Mouse (Mus musculus) adrenal gland, postnatal 4 days (tissue): Measurements from ENCODE around the gene Atp6v0c. TPM values are rescaled to one million over a fixed set of nuclear protein-coding genes. Genes with fewer than 3 reads are reported as not detected.

Experiments
- DNase-seq, 2 experiments: peaks; one replicate each; pipeline ENCODE4 v3.0.0; 2021 to 2022; ENCODE audit warnings: low spot score in 2 of 2, mixed read lengths in 2 of 2
- long read RNA-seq, 2 experiments: library from polyadenylated mRNA; stranded (forward); transcript quantifications; one replicate each; pipeline ENCODE4 v2.0.0; 2021
- total RNA-seq, 2 experiments: library from RNA; stranded (reverse); gene quantifications; 2 replicates each; pipeline ENCODE4 v1.2.3; 2021

Gene Atp6v0c
- total RNA-seq: 100 to 1,000 TPM; 344 to 347 TPM
- long read RNA-seq, experiment 1, transcript Atp6v0c-201 (3 exons, 1,183 nt): major isoform, 327 of 348 reads
- long read RNA-seq, experiment 1, partial matches to known transcripts: 15 of 348 reads
- long read RNA-seq, experiment 1, other reads (novel, unspliced or antisense): 3 of 348 reads
- long read RNA-seq, experiment 2, transcript Atp6v0c-201 (3 exons, 1,183 nt): major isoform, 448 of 465 reads
- long read RNA-seq, experiment 2, partial matches to known transcripts: 1 of 465 reads
- long read RNA-seq, experiment 2, other reads (novel, unspliced or antisense): 13 of 465 reads

DNA sequence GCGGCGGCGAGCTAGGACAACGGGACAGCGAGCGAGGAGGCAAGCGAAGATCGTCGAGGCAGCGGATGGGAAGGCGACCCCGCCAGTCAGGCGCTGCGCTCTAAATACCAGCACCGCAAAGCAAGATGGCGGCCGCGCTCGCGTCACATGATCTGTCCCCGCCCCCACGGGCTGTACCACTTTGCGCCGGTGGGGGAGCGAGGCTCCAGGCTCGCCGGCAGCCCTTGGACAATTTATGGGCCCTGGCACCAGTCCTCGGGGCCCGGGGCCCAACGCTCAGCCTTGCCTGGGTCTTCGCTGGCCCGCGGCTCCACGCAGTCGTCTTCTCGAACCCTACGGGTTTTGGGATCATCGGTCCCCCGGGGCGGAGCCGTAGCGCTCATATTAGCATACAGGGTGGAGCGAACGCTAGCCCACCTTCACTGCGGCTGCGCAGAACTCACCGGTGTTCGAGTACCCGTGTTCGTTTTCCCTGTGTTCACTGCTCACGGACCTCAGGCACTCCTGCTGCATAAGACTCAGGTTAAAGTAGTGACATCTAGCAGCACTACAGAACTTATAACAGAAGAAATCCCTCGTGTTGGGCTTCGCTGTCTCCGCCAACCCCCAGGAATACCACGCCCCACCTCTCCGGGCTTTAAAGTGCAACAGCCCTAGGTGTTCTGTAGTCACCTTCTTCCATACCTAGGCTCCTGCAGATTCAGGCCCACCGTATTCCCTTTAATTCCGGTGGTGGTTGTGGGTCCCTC is at the start of gene Atp6v0c:
TSS of gene Atp6v0c (minus strand) at position 386 of the 749 bp plus-strand sequence.
- peak; percentile 88 to 93 for DNase-seq

DNA sequence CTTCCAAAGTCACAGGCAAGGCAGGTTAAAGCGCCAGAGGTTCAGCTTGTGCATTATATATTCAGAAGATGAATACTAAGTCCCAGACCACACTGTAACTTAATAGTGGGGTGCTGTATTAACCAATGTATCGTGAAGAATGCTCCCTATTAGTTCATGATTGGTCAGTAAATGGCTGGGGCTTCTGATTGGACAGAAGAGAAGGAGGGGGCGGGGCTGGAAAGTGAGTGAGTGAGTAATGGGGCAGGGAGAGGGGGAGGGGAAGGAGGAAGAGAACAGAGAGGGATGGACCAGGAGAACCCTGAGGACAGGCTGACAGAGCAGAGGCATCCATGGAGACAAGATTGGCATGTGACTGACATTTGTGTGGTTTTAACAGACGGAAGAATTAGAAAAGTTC is 47.3 kb upstream of the Atp6v0c start:
- DNase-seq: no peak

DNA sequence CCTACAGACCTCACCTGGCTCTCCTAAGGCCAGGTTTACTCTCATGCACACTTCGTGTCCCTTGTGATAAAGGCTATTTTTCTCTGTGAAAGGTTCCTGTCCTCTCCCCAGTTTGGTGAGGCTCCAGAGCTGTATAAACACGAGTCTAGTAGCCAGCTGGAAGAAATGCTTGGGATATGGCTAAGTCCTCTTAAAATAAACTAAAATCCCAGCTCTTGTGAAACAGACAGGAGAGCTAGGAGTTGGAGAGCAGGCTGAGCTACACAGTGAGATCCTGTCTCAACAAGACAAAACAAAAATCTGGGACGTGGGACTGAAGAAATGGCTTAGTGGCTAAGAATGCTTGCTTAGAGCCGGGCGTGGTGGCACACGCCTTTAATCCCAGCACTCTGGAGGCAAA is 43.7 kb upstream of the Atp6v0c start:
- DNase-seq: no peak

DNA sequence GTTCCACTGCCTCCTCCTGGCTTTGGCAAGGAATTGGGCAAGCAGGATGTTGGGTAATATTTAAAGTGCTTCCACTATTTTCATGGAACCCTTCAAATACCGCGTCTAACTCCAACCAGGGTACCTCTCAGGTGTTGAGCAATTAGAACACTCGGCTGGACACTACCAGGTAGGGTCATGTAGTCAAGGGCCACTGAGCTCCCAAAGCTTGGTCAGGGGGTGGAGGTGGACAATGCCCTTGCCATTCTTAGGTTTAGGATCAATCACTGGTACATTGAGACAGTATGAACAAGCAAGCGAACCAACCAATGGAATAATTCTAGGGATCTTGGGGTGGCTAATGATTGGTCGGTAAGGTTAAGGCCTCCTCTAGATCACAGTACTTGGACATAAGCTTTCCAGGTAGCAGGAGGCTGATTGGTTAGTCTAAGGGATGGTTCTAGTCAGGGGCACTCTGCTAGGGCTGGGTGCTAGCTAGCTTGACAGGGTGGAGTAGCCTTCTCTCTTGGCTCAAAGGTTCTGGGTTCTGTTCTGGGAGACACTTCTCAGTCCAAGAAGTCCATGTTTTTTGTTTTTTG is 43.0 kb upstream of the Atp6v0c start:
- DNase-seq: no peak

DNA sequence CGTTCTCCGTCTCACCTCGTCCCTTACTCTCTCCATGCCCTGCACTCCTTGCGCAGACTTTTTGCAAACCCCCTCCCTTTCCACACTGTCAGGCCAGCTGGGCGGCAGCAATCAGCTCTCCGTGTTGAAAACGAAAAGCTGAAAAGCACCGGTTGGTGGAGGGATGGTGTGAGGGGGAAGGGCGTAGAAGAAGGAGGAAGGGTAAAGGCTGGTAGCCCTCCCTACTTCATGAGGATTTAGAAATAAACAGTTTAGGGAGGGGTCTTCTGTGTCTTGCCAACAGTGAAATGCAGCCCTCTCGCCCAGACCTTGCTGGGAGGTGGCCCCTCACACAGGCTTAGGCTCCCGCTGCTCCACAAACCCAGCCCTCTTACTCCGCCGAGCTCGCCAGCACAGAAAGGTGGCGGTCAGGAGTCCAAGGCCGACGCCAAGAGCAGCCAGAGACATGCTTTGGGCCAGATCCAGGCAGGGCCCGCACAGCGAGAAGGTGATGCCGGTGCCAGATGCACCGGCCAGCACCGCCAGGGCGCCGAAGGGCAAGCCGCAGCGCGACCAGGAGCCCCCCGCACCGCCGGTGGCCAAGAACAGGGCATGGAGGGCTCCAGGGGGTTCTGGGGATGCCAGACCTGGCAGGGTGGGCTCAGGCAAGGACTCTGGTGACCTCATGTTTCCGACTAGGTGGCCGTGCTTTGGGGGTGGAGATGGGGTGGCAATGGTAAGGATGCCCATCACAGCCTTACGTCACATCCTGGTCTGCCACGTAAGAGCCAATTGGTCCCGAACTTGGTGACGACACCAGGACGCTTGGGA is 42.3 kb upstream of the Atp6v0c start:
- peak in 1 of 2 experiments; percentile 38 for DNase-seq

DNA sequence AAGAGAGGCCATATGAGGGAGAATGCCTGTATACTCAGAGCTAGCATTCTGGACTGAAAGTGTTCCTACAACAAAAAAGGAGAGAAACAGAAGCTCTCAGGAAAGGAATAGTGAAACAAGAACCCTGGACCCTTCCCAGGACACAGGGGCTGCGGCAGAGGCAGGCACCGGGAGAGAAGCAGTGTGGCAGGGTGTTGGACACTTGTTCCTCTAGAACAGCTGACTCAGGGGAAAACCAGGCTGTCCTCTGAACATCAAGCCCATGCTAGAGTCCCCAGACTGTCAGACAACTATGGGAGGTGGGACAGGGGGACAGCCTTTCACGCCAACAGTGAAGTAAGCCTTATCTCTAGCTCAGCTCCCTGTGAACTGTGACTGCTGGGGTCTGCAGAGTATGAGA is 41.1 kb upstream of the Atp6v0c start:
- DNase-seq: no peak

DNA sequence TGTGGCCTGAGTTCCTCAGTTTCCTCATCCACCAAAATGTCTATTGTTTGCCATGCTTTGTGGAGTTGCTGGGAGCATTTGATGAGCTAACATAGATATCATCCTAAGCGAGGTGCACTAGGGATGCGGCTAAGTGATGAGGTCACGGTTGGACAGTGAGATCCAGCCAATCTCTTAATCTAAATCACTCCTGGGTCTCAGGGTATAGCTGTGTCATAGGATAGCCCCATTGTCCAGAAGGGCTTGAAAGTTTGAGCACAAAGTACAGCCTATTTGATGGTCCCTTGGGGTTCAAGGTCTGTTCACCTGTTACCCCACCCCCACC is 40.4 kb upstream of the Atp6v0c start:
- DNase-seq: no peak

DNA sequence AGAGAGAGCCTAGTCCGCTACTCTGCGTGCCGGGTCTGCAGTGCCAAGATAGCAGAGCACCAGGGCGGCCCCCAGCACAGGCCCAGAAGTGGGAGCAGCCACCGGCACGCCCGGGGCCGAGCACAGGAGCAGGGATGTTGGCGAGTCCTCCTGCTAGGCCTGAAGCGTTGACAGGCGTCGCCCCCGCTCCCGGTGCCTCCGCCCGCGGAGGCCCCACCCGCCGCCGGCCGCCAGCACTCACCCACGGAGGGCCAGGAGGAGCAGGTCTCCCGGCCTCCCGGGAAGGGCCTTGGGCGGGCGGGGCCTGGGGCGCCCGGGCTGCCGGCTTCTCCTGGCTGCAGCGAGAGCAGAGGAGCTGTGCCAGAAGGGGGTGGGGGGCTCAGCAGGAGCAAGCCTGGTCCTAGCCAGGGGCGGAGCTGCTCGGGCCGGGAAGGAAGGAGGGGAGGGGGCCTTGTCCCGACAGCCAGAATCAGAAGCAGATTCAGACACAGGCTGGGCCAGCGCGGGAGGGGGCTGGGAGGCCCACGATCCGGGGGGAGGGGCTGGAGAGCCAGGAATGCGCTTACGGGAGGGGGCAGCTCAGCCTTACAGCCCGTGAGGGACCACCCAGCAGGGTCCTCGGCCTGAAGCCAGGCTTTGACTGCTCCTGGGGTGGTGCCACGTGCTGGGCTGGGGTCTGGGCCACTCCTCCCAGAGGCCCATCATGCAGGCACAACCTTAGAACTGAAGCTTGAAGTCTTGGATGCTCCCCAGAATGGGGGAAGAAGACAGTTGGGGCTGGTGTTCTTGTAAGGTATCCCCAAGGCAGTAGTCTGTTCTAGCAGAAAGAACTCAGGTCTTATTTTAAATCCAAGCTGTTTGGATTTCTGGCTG is 39.8 kb upstream of the Atp6v0c start, which contains the start of gene Ntn3:
TSS of gene Ntn3 (minus strand) at position 489 of the 873 bp plus-strand sequence.
- peak in 1 of 2 experiments; percentile 24 for DNase-seq

DNA sequence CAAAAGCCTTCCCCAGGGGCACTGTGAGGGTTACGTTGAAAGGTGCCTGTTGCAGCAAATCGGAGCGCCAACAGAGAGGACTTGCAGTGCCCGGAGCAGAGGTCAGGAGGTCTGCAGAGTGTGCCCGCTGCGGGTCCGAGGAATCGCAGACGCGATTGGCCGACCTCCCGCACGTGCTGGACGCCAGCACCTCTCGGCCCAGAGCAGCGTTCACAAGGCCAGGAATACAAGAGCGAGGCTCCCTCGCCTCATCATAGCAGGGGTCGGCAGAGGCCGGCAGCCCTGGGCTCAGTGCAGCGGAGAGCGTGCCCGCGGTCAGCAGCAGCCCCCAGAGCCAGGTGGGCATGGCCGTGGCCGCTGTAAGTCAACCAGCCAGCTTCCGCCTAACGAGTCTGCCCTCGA is 39.1 kb upstream of the Atp6v0c start:
- DNase-seq: no peak

DNA sequence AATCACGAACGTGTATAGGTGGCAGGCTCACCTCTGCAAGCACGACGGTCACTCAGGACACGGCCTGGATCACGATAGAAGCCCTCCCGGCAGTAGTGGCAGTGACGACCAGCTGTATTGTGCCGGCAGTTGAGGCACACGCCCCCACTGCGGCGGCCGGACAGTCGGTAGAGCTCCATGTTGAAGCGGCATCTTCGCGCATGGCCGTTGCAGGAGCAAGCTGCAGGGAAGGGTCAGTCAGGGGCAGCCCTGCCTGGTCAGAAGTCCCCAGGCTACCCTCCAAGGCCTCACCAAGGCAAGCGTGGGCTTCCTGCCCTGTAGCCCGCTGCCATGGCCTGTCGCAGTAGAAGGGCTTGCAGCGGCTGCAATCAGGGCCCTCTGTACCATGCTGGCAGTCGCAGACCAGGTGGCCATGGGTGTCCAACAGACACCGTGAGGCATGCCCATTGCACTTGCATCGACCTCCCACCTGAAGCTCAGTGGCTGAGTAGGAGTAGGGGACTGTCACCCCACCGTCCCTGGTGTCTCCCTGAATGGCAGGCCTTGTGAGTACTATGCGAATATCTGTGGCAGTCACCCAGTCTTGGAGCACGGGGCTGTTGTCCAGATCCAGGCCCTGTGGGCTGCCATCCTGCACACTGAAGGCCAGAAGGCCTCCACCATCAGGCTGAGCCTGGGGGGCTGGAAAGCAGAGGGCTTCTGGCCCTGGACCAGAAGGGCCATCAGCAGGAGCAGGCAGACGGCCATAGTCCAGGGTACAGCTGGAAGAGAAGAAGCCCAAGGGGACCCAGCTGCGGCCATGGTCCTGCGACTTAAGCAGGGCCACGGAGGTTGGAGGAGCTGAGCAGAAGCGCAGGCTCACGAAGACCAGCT is 38.5 kb upstream of the Atp6v0c start:
- no peak for DNase-seq

DNA sequence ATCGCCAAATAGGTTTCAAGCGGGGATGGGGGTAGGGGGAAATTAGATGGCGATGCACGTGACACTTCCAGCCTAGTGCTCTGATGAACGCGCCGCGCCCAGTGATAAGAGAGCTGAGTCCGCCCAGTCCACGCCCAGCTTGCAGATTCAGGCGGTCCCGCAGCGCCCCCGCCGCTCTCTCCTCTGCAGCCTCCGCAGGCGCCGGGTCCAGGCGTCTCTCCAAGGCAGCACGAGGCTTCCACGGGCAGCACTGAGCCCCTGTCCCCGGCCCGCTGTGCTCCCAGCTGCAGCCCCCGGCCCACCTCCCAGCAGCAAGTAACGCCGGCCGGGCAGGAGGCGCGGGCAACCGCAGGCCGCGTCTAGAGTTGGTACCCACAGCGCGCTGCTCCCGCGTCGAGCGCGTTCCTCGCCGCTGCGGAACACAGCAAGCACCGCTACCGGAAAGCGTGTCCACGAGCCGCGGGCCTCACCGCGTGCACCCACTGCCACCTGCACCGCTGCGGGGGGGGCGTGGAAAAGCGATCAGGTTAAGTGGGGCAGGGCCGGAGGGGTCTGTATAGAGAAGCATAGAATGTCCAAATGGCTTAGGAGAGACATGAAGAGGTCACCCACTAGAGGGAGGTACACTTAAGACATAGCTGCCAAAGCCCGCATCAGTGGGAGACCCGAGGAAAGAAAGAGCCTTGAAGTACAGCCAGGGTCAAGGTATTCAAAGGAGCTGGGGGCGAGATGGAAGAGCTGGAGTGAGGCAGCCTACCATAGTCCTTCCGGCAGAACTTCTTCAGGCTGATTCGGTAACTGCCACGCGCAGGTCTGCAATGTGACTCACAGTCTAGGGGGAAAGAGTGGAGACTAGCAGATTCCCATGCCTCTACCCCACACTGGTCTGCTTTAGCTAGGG is 37.2 kb upstream of the Atp6v0c start:
- no peak for DNase-seq

DNA sequence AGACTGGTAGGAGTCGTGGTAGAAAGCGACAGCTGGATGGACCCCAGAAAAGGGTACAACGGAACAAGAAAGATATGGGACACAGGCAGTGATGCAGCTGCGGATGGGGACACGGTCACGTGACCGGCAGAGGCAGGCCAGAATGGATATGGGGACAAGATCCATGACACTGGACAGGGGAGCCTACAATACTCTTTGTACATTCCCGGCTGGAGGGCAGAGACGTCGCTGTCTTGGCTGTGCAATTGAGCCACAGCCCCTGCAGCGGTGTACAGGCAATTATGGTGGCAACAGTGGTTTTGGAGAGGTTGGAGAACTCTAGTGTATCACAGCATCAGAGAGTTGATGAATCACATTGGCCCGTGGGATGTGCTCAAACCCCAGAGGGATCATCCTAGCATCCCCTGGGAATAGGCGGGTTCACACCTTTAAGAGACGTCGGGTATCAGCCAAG is 36.4 kb upstream of the Atp6v0c start:
- no peak for DNase-seq

DNA sequence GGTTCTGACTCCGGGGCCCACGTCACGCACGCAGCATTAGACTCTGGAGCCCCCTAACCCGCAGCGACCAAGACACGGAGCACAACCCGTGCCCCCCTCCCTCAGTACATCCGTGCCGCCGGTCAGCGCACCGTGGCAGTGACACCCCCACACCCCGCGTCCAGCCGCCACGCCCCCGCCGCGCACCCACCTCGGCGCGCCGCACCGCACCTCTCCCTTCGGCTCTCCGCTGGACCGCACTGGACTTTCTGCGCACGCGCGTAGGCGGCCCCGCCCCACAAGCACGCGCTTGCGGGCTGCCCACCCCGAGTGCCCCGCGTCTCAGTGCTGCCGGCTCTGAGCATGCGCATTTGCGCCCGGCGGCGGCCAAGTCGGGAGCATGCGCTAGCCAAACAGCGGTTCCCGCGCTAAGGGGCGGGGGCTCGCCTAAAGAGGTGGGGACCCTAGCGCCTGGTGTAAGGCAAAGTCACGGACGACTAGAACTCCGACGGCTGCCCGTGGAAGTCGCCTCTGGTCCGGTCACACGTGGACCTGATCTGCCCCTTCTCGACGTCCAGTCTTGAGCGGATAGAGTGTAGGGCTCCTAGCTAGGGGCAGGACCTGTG is 35.9 kb upstream of the Atp6v0c start, which contains the start of gene Tbc1d24:
TSS of gene Tbc1d24 (minus strand) at position 279 of the 605 bp plus-strand sequence.
- peak; percentile 83 to 84 for DNase-seq

DNA sequence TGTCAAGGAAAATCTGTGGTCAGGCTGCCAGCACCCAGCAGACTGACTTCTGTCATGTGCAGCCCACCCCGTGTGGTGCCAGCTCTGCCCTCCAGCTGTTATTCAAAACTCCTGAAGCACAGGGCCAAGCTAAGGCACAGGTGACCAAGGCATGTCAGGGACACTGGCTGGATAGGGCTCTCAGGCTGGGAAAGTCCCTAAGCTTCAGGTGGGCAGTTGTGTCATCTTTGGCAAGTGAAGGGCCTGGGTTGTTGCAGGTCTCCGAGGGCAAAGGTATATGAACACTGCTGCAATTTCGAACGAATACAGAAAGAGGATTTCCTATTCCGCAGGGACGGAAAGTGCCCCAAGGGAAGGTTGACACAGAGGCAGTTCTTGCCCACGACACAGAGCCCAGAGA is 35.3 kb upstream of the Atp6v0c start:
- DNase-seq: no peak

DNA sequence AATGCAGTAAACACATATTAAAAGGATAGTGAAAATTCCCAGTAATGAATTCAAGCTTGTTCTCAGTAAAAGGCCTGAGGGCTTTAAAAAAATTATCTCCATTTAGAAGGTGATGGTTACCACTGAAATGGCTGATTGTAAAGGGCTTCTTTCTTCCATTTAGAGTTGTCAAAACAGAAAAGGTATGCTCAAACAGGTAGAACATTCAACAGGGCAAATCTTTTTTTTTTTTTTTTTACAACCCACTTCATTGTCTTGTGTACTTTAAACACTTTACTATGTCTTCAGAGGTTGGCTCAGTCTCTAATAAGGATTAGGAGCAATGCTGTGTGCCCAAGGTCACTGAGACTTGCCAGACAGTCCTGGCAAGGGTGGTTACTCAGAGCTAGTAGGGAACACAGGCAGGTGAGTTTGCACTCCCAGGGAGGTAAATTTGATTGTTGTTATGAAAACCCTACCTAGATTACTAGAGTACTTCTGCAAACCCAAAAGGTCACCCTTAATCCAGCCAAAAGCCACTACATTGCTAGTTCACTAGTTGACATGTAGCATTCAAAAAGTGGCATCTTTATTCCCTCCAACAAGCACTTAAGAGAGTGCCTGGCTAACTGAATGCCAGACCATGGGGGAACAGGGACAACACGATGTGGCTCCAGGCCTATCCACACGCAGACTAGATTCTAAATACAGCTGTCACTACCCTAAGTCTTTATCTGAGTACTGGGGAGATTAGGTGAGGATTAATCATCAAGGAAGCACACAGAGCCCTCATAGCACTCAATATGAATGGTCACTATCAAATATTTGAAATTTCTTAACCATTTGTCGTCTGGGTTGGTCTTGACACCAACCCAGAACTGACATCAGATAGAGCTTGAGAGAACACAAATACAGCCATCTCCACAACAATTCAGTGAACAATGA is 34.4 kb upstream of the Atp6v0c start:
- no peak for DNase-seq

DNA sequence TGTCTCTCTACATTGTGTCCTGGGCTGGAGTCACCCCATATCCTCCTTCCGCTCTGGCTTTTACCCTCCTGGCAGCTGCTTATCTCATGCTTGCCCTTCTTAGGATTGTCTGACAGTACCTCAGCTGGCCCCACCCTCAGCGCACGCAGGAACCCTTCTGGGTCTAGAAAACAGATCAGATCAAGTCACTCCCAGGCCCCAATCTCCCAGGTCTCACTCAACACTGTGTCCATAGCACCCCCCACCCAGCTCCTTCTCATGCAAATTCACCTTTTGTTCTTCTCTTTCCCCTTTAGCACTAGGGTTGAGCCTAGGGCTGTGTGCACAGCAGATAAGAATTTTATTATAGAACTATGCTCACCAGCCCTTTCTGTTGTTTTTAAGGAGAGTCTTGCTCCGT is 33.6 kb upstream of the Atp6v0c start:
- no peak for DNase-seq

DNA sequence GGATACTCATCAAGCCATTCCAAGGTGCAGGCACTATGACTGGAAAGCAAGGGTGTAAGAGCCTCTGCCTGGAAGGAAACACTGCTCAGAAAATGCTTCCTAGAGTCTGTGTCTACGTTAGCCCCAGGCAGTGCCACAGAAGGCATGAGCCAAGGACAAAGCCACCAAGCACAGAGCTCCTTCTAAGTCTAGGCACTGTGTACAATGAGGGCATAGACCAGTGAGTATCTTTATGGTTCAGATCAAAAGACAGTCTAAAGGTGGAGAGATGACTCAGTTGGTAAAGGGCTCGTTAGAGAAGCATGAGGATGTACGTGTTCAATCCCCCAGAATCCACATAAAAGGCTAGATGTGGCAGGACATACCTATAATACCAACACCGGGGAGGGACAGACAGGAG is 31.6 kb upstream of the Atp6v0c start:
- no peak for DNase-seq
